Mouse (Mus musculus) urinary bladder, adult 18-20 months (tissue): ENCODE measurements around the gene Dlg2.

Experiments used
- DNase-seq, 2 experiments: peaks; one replicate each; pipeline ENCODE4 v3.0.0; 2022; ENCODE audit warnings: low spot score in 2 of 2, mixed read lengths in 2 of 2

Gene Dlg2

GRCm38 (mm10) chr7:90539481-90540402, 63.3 kb downstream of the Dlg2 start:
- no peak for DNase-seq

- DNase-seq, result no peak
Measured at GRCm38 (mm10) chr7:90540811-90541323, 64.4 kb downstream of the Dlg2 start.

GRCm38 (mm10) chr7:90553399-90553798, 76.9 kb downstream of the Dlg2 start:
- no peak for DNase-seq

GRCm38 (mm10) chr7:90554421-90554820, 77.9 kb downstream of the Dlg2 start:
- DNase-seq, result no peak

GRCm38 (mm10) chr7:90569130-90569529, 92.7 kb downstream of the Dlg2 start:
- no peak for DNase-seq

- DNase-seq, result no peak
Measured at GRCm38 (mm10) chr7:90587795-90588194, 111.3 kb downstream of the Dlg2 start.

DNA sequence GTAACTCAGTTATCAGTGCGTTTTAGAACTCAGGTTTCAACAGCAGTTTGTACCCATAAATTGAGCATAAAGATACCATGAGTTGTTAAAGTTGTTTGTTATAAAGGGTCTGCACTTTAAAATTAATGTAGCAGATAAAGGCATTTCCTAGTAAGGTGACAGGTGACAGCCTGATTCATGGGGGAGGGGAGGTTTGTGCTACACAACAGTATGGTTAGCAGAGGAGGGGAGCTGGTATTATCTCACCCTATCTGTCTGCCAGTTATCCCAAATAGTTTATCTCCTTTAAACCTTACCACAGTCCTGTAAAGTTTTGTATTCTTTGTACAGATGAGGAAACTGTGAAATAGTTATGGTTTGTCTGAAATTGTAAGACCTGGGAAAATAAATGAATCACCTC, 111.8 kb downstream of the Dlg2 start:
- no peak for DNase-seq

- DNase-seq, result no peak
Measured at GRCm38 (mm10) chr7:90609764-90610163, 133.3 kb downstream of the Dlg2 start.

DNA sequence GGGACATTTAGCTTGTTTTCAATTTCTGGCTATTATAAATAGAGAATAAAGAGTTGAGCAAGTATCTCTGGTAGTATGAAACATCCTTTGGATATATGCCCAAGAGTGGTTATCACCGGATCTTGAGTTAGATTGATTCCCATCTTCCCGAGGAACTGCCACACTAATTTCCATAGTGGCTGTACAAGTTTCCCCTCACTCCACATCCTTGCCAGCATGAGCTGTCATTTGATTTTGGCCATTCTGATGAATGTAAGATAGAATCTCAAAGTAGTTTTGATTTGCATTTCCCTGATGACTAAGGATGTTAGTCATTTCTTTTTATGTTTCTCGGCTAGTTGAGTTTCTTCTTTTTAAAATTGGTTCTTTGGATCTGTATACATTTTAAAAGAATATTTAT, 154.1 kb downstream of the Dlg2 start:
- no peak for DNase-seq

DNA sequence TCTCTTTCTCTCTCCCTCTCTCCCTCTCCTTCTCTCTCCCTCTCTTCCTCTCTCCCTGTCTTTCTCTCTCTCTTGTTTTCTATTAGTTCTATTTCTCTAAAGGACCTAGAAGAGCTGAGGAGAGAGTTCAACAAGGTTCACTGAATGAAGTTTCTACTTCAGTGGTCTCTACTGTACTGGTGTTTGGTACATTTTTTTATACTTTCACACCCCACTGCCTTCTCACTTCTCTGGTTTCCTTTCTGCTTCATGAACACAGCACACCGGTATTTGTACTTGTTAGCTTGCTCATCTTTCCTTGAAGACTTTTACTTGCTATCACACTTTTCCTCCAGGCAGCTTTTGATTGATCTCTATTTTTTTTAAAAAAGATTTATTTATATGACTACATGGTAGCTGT, 173.0 kb downstream of the Dlg2 start:
- no peak for DNase-seq

DNA sequence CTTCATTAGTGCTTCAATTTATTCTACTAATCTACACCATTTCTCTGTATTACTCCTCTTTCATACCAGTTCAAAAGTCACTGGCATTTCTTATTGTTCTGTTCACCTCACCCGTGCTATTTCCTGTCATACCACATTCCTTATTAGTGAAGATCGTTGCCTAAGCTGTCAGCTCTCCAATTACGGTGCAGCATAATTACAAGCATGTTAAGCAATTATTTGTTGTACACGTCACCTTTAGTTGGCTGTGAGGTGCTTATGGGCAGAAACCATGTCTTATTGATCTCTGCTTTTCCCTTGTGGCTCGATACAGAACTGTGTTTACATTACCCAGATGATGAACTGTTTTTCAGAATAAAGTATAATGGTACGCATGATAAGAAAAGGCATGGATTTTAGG, 174.7 kb downstream of the Dlg2 start:
- DNase-seq, result no peak

DNA sequence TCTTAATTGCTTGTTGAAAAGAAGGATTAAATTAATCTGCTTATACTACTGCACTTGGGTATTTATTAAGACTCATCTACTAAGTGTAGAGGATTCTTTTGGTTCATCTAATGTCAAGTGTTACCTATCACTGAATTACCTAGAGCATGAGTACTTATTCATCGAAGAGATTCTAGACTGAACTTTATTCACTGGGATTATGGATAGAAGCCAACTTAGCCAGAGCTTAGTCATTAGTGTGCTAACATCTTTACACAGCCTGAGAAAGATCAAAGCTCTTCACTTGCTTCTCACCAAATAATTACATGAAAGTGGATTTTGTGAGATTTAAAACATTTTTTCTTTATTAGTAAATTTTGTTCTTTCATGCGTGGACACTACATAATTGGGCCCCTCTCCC, 175.1 kb downstream of the Dlg2 start:
- no peak for DNase-seq

- no peak for DNase-seq
Measured at GRCm38 (mm10) chr7:90658593-90658992, 182.1 kb downstream of the Dlg2 start.

DNA sequence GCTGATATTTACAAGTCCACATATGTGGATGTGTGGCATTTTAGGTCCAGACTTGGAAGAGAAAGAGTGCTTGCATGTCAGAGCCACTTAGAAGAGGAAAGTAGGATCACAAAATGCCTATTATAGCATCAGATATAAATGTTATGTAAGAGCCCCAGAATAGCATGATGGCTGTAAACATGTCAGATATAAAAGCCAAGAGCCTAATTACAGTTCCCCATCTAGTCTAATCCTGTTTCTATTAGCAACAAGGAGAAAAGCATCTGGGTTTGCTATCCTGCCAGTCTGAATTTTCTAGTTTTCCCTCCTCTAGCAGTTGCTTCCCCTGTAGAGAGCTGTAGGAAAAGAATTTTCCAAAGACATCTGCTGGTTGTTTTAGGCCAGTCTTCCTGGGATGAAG, 217.6 kb downstream of the Dlg2 start:
- no peak for DNase-seq

- no peak for DNase-seq
Measured at GRCm38 (mm10) chr7:90696181-90696950, 219.9 kb downstream of the Dlg2 start.

DNA sequence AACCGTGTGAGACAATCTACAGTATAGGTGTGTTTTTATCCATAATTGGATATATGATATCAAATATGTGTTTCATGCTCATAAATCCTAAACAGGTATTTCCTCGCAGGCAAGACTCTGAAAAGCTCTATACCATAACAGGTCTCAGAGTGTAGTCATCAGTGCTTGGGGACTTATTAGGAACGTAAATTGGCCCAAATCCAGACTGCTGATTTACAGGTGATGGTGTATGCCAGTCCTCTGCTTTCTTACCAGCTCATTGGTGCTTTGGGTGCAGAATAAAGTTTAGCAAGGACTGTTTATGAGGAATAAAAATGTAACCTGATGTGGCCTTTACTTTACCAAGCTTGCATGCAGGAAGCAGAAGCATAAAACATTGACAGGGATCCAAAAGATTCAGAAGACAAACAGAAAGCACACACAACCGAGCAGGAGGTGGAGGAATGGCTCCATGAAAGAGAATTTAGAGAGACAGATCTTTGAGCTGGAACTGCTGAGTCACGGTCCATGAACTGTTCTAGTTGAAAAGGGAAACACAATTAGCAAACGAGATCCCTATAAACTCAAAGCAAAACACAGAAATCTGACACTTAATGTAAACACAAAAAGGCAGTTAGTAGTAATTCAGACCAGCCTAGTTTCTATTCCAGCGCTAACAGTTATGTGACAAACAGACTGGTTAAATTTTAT, 226.8 kb downstream of the Dlg2 start:
- DNase-seq, result no peak

DNA sequence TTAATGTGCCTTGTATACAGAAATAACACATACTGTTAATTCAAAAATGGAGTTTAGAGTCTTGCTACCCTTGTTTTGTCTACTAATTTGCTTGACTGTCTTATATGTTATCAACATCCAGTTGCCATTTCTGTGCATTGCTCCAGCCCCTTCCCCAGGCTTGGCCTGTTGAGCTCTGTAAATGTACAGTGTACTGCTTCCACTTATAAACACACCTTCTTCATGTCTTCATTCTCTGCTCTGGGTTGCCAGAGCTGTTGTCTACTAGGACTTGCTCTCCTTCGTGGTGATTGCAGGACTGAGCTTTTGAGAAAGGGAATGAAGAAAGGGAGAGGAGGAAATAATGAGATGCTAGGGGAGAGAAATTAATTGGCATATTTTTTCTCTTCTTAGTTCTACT, 227.5 kb downstream of the Dlg2 start:
- no peak for DNase-seq

DNA sequence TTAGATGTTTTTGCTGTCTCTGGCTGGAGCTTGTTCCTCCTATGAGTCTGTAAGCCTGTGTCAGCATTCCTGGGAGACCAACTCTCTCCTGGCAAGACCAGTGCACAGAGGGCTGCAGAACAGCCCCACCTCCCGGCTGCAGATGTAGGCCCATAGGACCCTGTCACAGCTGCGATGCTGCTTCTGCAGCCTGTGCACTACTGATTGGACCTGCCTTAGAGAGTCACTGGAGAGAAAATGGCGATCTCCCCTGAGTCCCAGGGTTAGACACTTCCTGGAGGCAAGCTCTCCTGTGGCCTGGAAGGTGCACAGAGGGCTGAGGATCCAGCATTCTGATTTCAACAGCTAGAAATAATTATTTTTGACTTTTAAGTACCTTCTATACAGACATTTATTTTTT, 257.6 kb downstream of the Dlg2 start:
- DNase-seq, result no peak

GRCm38 (mm10) chr7:90736369-90736768, 259.9 kb downstream of the Dlg2 start:
- DNase-seq, result no peak

- DNase-seq, result no peak
Measured at GRCm38 (mm10) chr7:90748636-90749035, 272.2 kb downstream of the Dlg2 start.

DNA sequence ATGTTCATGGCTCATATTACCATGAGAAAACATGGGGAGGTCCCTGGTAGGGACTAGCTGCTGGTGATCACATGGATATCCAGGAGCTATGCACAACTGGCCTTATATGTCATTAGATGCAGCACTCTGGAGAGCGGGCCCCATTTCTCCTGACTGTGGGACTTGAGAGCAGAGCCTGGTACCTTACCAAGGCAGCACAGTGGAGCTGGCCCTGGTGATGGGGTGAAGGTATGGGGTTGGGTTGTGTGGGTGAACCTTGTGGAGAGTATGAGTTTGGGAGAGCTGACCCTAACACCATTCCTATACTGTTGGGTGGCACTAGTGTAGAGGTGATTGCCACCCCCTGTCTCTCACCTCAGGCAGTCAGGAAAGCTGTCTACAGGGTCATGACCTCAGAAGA, 311.5 kb downstream of the Dlg2 start:
- no peak for DNase-seq

- no peak for DNase-seq
Measured at GRCm38 (mm10) chr7:90791522-90791921, 315.1 kb downstream of the Dlg2 start.
